Mouse (Mus musculus): ENCODE data around the gene Pmel.

The Pmel gene

DNA sequence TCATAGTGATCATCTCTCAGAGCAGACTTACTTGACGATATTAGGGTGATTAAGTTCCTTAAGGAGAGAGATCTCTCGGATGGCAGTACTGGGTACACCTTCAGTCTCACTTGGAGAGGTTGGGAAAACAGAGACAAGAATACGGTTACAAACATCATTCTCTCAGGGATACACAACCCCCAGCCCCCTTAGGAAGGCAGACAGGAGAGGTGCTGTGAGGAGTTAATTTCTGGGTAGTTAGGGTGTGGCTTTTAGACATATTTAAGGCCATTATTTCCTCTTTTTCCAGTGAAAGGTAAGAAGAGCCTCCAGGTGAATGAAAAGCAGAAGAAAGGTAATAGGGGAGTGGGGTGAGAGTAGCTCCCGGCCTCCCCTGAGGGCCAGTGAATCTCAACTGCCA is at the start of gene Pmel:
TSS of gene Pmel (plus strand) at position 301 of the 400 bp plus-strand sequence.
- DNase-seq (ENCODE audit: low spot score): no peak

DNA sequence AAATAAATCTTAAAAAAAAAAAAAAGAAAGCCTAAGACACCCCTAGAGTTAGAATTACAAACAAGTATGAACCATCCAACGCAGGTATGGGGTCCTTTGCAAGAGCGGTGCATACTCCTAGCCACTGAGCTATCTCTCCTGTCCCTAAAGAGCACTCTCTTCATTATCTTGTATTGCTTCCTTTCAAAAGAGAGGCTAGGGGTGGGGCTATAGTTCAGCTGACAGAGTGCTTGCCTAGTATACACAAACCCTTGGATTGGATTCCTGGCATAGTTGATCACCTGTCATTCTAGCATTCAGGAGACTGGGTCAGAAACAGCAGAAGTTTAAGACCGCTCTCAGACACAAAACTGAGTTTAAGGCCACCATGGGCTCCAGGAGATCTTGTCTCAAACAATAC is 48.7 kb upstream of the Pmel start:
- no peak for DNase-seq (ENCODE audit: low spot score)

DNA sequence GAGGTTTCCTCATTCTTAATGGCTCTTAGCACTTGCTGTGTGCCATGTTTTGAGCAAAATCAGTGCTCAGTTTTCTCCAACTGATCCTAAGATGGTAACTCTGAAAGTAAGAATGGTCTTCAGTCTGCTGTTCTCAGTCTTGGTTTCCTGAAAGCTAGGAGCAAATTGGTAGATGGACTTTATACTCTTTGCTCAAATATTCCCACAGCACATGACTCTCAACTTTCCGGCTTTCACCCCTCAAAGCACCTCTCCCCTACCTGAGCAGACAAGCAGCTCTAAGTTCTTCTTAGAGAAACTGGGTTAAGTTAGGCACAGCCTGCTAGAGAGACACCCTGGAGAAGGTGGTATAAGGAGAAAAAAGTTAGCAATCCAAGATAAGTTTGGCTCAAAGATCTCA is 47.3 kb upstream of the Pmel start:
- DNase-seq (ENCODE audit: low spot score): no peak

DNA sequence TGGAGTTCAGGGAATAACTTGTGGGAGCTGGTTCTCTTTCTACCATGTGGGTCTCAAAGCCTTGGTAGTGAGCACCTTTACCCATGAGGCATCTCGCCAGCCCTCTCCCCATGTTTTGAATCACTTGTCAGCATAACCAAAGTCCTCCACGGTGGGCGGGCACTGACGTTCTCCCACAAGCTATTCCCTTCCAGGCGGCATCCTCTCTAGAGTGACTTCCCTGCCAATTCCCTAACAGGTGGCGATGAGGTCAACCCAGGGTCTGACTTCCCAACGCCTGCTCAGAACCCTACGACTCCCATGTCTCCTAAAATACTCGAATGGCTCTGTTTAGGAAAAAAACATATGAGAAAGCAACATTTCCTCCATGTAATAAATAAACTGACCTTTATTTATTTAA is 46.2 kb upstream of the Pmel start:
- DNase-seq (ENCODE audit: low spot score): no peak

DNA sequence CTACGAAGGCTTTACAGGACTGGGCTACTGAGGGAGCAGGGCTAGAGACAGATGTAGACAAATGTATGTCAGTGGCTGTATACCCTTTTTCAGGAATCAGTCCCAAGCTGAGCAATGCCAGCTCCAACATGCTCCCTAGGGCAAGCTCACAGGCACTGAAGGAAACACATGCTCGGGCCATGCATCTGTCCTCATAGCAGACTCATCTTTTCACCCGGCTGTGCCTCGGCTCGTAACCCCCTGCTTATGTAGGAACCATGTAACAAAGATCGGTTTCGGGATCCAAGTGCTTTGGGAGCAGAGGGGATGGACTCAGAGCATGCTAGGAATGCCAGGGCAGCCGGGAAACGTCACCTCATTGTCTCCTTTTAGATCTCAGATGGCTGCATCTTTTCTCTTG is 44.5 kb upstream of the Pmel start:
- no peak for DNase-seq (ENCODE audit: low spot score)

DNA sequence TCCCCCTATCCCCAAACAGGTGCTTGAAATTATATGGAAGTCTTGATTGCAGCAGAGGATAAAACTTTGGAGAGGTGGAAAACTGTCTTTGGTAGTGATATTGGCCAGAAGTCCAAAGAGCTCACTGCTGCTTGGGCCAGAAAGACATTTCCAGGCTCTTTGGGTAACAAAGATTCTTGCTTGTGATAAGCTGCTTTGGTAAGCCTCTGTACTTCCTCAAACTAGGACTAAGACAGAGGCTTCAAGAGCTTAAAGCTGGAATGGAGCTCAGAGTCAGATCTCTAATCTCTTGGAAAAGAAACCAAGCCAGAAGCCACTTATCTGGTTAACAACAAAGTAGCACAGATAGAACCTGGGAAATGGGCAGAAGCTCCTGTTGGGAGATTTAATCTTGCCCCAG is 41.5 kb upstream of the Pmel start:
- DNase-seq (ENCODE audit: low spot score): no peak

DNA sequence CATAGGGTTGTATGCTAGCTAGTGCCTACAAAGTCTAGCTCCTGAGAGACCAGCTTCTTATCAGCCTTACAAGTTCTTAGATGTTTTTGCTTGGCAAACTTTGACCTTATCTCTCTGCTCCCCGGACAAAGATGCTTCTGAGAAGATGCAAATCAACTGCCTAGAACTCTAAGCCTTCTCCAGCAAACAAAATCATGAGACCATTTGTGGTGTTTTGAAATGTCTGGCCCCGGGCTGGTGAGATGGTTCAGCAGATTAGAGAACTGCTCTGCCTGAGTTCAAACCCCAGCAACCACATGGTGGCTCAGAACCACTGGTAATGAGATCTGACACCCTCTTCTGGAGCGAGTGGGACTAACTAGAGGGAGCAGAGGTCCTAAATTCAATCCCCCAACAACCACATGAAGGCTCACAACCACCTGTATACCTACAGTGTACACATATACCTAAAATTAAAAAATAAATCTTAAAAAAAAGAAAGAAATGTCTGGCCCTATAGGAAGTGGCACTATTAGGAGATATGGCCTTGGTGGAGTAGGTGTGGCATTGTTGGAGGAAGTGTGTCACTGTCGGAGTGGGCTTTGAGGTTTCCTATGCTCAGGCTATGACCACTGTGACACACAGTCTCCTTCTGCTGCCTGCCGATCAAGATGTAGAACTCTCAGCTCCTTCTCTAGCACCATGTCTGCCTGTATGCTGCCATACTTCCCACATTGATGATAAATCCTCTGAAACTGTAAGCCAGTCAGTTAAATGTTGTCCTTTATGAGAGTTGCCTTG is 40.4 kb upstream of the Pmel start:
- DNase-seq (ENCODE audit: low spot score): no peak

DNA sequence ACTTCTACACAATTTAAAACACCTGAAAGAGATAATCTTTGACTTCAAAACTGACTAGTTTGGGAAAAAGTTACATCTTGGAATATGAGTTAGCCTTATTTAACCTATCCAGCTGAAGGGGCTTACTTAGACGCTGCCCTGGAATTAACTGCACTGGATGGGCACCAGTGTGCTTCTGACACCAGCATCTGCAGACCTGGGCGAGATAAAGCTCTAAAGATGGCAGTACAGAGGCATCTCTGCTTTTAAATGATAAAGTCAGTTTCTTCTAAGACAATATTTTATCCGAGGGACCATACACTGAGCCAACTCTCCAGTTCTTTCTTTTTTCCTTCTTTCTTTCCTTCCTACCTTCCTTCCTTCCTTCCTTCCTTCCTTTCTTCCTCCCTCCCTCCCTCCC is 39.2 kb upstream of the Pmel start:
- no peak for DNase-seq (ENCODE audit: low spot score)

DNA sequence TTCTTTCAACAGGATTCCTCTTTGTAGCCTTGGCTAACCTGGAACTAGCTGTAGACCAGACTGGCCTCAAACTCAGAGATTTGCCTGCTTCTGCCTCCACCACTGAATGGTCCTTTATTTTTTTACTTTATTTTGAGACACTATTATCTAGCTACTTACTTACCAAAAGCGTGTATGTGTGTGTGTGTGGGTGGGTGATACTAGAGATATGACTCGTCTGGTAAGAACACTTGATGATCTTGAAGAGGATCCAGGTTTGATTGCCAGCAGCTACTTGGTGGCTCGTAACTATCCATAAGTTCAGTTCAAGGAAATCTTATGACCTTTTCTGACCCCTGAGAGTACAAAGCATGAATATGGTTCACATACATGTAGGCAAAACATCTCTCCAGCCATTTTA is 38.7 kb upstream of the Pmel start:
- DNase-seq (ENCODE audit: low spot score): no peak

DNA sequence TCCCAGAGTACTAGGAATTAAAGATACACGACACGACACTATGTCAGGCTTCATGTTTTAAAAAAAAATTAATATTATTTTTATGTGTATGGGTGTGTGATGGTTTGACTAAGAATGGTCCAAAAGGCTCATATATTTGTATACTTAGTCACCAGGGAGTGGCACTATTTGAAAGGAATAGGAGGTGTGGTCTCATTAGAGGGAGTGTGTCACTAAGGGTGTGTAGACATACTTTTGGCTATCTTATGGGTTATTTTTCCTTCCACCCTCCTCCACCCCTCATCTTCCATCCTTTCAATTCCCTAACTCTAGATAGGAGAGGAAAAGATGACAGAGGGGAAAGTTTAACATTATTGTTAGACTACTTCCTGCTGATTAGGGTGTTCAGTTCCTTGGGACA is 38.2 kb upstream of the Pmel start:
- no peak for DNase-seq (ENCODE audit: low spot score)

DNA sequence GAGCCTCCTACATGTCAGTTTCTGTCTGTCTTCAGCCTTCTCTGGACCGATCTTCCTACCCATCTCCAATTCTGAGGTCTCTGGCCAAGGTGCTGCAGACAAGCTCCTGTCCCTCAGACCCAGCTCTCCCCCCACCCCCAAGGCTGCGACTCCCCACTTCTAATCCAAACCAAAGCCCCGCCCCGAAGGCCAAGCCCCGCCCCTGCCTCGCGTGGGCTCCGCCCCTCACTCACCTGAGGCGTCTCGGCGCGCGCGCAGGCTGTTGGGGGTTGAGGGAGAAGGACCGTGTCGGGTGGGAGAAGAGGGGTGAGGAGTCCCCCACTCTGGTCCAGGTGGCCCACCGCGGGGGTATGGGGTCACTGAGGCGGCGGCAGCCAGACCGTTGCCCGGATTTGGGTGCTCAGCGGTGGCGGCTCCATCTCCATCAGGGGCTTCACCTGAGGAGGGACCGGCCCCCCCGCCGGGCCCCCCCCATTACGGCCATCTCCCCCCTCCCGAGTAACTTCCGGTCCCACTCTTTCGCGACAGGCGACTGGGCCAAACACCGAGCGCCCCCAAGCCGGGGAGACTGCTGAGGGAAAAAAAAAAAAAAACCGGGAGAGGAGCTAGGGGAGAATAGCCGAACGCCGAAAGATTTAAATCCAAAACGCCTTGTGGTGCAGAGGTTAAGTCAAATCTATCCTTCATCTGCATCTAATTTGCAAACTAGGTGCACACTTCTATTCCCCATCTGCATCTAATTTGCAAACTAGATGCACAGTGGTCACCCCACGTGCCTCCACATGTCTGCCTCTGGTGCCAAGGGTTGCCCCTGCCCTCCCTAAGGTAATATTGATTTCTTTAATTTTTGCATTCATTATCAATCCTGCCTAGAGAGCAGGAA is 35.0 kb upstream of the Pmel start:
- peak; percentile 56 for DNase-seq (ENCODE audit: low spot score)

DNA sequence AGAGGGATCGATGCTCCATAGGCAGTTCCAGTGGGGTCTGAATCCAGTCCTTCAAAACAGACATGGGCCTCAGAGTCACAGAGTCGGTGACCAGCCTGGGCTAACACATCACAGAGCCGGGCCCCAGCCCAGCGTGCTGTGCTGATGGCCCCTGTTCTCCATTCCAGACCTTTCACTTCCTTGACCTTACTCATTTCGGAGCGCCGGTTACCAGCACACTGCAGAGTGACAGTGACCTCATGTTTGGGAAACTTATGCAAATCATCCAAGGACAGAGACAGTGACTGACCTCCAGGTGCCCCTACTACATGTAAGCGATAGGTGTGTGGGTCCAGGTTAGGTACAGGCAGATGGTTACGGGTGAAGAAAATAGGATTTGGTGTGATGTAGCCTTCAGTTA is 32.8 kb upstream of the Pmel start:
- DNase-seq (ENCODE audit: low spot score): no peak

DNA sequence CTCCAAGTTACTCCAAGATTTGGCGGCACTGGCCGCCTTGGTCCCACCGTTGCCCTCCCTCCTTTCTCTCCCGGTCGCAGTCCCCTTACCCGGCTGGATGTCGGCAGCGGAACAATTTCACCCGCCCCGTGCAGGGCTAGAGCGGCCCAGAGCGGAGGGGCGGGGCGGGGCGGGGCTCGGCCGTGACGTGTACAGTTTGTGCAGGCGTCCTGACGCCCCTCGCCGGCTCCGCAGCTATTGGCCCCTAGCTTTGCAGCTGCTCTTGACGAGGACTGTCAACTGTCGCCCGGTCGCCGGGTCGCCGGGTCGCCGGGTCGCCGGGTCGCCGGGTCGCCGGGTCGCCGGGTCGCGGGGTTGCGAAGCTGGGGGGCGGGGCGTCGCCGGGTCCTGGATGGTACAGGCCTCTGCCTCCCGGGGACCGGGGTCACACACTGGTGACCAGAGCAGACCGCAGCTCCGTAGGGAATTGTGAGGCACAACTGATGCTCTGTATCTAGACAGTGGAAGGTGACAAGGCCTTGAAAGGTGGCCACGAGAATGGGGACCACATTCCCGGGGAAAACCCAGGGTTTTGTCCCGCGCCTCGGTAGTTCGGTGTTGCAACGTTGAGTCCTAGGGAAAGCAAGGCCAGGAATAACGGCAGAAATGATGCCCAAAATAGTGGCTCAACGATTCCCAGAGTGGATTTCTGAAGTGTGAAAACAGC is 30.1 kb upstream of the Pmel start, which contains the start of gene Suox:
TSS of gene Suox (minus strand) at position 311 of the 706 bp plus-strand sequence.
- peak; percentile 57 for DNase-seq (ENCODE audit: low spot score)

DNA sequence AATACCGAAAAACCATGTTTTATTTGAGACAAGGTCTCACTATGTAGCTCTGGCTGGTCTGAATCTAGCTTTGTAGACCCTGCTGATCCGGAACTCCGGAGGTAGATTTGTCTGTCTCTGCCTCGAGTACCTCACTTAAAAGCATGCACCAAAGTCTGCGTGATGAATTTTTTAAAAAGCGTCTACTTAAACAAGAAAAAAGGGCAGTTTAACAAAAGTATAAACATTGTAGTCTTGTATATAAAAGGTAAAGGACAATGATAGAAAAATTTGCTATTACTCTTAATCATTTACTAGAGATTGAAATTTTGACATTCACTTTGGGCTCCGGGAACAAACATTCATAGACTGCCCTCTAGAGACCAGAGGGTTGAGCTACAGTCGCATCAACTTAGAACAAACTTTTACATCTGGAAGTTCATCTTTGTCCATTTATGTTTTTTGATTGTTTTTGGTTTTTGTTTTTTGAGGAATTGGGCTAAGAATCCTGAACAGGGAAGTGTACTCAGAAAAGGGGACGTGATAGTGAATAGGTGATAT is 29.5 kb upstream of the Pmel start:
- DNase-seq (ENCODE audit: low spot score): no peak

DNA sequence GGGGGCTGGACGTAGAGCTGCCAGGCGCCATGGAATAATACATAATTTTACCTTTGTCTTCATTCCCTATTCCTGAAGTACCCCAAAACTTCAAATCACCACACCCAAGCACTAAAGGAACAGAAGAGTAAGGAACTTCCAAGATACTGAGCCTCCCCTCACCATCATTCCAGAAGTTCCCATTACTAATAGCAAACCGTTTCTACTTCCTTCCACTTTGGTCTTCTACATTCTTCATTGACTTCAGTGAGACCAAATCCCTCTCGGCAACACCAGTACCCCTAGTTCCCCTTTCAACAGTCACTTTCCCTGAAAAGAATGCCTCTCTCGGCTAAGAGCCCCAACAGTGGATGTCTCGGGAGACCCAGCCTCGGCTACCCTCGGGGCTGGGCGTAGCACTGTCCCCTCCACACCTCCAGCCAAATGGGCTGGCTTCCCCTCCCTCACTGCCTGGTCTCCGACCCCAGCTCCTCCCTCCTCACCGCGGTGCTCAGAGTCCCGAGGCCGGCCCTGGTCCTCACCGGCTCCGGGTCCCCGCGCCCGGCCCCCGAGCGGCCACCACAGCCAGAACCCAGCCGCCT is 8.5 kb upstream of the Pmel start:
- DNase-seq (ENCODE audit: low spot score): no peak

DNA sequence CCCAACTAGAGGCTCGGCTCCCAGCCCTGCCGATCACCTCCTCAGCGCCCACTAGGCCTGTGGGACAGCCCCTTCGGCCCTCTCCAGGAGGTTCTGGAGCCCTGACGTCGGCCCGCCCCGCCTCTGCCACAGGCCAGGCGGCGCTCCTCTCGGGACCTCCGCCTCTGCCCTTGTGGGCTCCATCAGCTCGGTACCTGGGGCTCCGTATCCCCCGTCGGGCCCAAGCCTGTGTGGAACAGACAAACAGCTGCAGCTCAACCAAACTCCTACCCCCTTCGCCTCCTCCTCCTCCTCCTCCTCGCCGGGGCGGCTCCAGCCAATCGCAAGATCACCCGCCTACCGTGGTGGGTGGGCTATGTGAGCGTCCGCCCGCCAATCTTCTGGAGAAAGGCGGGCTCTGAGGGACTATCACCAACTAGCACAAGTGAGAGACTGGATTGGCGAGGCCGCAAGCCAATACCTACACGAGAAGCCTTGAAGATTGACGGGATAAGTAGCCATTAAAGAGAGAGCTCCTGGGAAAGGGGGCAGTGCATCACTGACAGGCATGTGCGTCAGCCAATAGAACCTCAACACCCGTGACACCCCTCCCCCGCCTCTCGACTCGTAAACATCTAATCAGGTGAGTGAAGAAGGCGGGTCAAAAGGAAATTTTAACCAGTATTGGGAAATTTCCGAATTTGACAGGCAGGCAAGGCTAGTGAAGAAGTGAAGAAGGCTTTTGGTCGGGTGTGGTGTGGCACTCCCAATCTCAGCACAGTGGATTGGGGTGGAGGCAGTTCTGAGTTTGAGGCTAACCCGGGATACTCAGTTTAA is 7.8 kb upstream of the Pmel start, which contains the start of gene Rab5b:
TSS of gene Rab5b (minus strand) at position 273 of the 816 bp plus-strand sequence.
- peak; percentile 97 for DNase-seq (ENCODE audit: low spot score)

DNA sequence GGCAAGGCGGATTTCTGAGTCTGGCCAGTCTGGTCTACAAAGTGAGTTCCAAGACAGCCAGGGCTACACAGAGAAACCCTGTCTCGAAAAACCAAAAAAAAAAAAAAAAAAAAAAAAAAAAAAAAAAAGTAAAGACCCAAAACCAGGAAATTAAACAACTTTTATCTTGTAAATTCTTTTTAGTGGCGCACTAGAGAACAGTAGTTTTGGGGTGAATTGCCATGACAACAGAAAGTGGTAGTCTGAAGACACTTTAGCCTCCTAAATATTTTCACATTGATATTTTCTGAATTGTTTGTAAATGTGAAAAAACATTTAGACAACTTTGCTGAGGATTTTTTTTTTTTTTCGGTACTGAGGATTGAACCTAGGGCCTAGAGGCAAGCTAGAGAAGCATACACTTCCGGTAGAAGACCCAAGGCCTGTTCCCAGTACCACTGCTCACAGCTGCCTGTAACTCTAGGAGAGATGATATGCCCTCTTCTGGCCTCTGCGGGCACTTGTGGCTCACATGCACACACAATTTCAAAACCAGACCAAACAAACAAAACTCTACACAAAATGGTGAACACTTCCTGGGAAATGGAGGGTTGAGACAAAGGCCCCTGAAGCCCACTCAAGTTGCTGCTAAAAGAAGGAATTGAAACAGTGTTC is 6.8 kb upstream of the Pmel start:
- no peak for DNase-seq (ENCODE audit: low spot score)

DNA sequence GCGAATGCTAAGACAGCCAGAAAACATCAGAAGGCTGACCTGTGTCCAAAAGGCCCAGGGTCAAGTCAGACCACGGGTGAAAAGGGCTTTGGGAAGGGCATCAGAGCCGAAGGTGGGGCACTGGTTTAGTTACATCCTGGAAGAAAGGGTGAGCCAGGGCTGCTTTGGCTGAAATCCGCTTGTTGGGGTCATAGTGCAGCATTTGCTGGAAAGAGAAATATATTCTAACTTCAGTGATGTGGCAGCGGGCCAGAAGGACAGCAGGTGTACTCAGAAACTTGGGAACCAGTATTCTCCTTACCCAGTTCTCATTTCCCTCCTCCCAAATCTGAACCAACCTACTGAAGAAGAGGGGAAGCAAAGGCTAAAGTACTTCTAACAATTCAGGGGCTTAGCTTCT is 5.0 kb upstream of the Pmel start:
- DNase-seq (ENCODE audit: low spot score): no peak

DNA sequence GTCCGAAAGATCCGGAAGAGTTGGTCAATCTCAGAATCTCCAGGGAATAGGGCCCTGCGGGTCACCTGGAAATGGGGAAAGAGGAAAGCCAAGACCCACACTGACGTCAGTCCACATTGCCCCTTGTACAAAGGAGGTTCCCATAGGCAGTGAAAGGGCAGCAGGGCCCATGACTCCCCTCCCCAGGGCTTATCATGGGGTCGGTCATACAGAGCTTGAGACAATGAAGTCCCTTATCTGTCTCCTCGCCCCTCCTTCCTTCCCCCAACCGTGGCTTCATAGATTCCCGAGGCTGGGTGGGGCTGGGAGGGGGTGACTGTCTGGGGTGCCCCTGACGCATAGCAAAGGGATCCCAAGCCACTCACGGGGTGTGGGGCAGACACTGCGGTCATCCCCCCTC is 4.4 kb upstream of the Pmel start:
- DNase-seq (ENCODE audit: low spot score): no peak

DNA sequence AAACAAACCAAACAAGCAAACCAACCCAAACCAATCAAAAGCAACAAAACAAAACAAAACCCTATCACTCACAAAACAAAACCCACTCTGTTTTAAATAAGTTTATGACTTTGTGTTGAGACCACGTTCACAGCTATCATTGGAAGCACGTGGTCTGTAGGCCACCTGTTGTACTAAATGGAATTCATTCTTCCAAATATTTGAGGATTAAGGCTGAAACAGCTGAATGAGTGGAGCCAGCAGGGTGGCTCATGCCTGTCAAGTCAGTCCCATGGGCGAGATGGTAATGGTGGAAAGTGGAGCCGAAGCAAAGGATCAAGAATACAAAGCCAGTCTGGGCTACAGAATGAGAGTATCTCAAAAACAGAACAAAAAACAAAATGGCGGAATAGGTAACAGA is 3.3 kb upstream of the Pmel start:
- DNase-seq (ENCODE audit: low spot score): no peak
